Mouse (Mus musculus): ENCODE measurements around the gene Slc35b1. TPM values are rescaled to one million over a fixed set of nuclear protein-coding genes. Genes with fewer than 3 reads are reported as not detected.

The Slc35b1 gene
- polyA plus RNA-seq (2017; shearing (Covaris generic)), result 10 to 100 TPM; 58.7 to 70.7 TPM

GRCm38 (mm10) chr11:95384319-95384972 is at the start of gene Slc35b1:
Gene Slc35b1, plus strand, starts transcription at chr11:95384692.

DNA sequence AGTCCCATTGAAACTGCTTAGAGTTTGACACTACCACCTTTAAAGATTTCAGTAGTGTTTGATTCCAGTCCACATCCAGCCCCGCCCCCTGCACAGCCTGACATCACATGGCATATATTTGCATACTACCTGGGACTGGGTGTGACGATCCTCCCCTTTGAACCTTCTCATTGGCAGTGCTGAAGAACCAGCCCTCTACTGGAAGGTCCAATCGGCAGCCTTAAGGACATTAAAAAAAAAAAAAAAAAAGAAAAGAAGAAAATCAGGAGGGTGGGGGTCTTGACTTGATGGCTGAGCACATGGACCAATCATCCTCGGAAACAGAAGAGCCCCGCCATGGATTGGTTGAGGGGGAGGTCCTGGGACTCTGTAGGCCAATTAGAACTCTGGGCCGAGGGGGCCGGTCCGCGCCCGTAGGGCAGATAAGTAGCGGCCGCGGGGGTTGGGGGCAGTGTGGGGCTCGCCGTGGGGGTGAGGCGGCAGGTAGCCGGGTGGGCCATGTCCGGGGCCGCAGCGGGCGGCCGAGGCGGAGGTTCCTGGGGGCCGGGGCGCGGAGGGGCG is 47.8 kb upstream of the Slc35b1 start, which contains the start of gene Fam117a:
TSS of gene Fam117a (plus strand) at position 451 of the 561 bp plus-strand sequence.

GRCm38 (mm10) chr11:95413641-95414535 is 29.4 kb downstream of the Slc35b1 start, which contains the start of gene Spop:
Gene Spop, plus strand, starts transcription at chr11:95414080.

Other genes with a start within 250 kb of the Slc35b1 start
- not detected for gene Dlx4, start 238.4 kb upstream of the Slc35b1 start, polyA plus RNA-seq (2017; shearing (Covaris generic))
- under 1 TPM in 1 of 2 experiments, not detected in 1; 0.80 TPM for gene Tac4, start 123.2 kb upstream of the Slc35b1 start, polyA plus RNA-seq (2017; shearing (Covaris generic))
- gene Kat7, start 74.4 kb upstream of the Slc35b1 start, polyA plus RNA-seq (2017; shearing (Covaris generic)), result 100 to 1,000 TPM; 105 to 111 TPM
- gene Fam117a, start 47.7 kb upstream of the Slc35b1 start, polyA plus RNA-seq (2017; shearing (Covaris generic)), result 10 to 100 TPM; 34.7 to 36.6 TPM
- 100 to 1,000 TPM; 187 to 199 TPM for gene Spop, start 29.4 kb downstream of the Slc35b1 start, polyA plus RNA-seq (2017; shearing (Covaris generic))
- not detected for gene Nxph3, start 129.9 kb downstream of the Slc35b1 start, polyA plus RNA-seq (2017; shearing (Covaris generic))
- not detected for gene Ngfr, start 203.0 kb downstream of the Slc35b1 start, polyA plus RNA-seq (2017; shearing (Covaris generic))